Mouse (Mus musculus): ENCODE measurements around the gene Casq1.
"Not testable (repeated sequence)": the region's sequence is repeated elsewhere in the genome, so short reads cannot be mapped to it uniquely, and the experiment has no call there.

The Casq1 gene

GRCm38 (mm10) chr1:172219451-172220406 is at the start of gene Casq1:
Gene Casq1 (minus strand): TSS chr1:172219868.
- DNase-seq (ENCODE audit: low read depth, low spot score): no peak

DNA sequence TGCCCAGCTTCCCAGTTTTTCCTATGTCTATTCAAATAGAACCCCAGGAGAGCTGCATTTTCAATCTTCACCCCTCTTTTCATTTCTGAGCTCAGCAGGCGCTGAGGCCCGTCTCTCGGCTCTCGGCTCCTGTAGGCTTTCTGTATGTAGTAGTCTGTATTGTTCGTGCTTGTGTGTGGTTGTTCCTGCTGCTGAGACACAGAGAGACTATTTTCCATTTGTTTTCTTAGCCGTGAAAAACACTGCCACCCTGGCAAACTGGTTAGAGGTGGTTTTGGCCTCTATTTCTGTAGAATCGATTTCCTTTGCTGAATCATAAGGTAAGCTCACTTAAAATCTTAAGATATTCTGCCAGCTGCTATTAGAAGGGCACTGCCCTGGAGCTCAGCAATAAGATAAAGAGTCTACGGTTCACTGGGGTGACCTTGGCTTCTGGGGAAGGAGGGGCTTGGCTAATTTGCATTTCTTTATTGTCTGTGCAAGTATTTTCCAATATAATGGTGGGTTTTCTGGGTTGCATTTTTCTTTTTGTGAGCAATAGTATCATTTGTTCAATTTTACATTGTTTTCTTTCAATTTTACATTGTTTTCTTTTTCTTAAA is 41.9 kb upstream of the Casq1 start, which contains the start of gene Igsf8:
TSS of gene Igsf8 (plus strand) at position 165 of the 602 bp plus-strand sequence.
- no peak for DNase-seq (ENCODE audit: low read depth, low spot score)

DNA sequence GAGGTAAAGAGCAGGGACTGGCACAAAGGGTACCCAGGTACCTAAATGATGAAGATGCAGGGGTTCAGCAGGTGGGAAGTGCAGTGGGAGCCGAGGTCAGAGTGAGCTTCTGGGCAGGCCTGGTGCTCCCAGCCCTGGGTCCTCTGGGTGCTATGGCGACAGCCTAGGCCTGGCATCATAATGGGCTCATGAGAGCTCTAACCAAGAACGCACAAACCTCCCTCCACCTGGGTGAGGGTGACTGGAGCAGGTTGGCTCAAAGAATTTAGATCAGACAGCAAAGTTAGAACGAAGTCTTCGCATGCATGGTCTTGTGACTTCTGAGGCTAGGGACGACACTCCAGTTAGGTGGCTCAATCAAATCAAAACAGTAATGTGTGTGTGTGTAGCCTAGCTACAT is 38.6 kb upstream of the Casq1 start, which contains the start of gene Atp1a4:
TSS of gene Atp1a4 (minus strand) at position 101 of the 400 bp plus-strand sequence.
- DNase-seq (ENCODE audit: low read depth, low spot score): no peak

DNA sequence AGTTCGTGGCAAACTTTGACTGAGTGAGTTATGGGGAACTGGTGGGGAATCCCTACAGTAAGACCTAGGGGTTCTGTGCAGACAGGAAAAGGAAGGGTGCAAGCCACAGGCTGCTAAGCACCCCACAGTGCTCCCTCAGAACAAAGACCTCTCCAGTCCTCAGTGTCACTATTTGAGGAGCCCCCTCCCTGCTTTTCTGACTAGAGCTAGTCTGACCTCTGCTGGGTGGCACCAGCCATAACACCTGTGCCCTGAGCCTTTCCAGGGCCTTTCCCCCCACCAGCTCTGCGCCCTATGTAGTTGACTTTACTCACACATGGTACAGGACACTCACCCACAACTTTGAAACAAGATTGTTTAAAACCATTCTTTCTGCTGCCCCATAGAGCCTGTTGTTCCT is 28.0 kb upstream of the Casq1 start:
- no peak for DNase-seq (ENCODE audit: low read depth, low spot score)

DNA sequence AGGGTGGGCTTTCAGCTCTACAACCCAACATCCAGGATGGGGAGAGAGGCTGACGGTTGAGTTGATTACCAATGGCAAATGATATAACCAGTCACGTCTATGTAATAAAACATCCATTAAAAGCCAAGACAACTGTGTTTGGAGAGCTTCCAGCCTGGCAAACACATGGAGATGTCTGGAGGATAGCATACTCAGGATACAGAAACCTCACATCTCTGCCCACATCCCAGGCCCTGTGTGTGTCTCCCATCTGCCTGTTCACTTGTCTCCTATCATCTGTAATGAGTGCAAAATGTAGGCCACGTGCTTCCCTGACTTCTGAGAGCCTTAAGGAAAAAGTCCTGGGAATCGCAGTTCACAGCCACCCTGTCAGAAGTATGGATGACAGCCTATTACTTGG is 27.5 kb upstream of the Casq1 start:
- peak; percentile 32 for DNase-seq (ENCODE audit: low read depth, low spot score)

GRCm38 (mm10) chr1:172244645-172245044 is 25.0 kb upstream of the Casq1 start:
- not testable (repeated sequence) for DNase-seq (ENCODE audit: low read depth, low spot score)

GRCm38 (mm10) chr1:172243547-172244205 is 24.0 kb upstream of the Casq1 start:
- DNase-seq (ENCODE audit: low read depth, low spot score): no peak

DNA sequence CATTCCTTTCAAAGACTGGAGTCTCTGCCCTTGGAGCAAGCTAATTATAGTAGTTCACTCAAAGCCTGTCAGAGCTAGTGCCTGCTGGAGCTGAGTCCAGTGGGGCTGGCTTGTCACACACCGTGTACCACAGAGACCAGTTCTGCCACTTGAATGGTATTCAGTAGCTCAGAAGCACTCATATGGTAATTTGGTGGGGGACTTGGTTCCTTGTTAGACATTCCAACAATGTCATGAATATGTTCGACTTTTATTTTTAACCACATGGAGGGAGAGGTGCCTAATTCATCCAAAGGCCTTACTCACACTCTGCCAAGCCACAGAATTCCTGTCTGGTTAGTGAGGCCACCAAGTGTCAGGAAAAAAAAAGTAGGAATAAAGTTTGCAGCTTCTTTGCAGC is 22.7 kb upstream of the Casq1 start:
- no peak for DNase-seq (ENCODE audit: low read depth, low spot score)

DNA sequence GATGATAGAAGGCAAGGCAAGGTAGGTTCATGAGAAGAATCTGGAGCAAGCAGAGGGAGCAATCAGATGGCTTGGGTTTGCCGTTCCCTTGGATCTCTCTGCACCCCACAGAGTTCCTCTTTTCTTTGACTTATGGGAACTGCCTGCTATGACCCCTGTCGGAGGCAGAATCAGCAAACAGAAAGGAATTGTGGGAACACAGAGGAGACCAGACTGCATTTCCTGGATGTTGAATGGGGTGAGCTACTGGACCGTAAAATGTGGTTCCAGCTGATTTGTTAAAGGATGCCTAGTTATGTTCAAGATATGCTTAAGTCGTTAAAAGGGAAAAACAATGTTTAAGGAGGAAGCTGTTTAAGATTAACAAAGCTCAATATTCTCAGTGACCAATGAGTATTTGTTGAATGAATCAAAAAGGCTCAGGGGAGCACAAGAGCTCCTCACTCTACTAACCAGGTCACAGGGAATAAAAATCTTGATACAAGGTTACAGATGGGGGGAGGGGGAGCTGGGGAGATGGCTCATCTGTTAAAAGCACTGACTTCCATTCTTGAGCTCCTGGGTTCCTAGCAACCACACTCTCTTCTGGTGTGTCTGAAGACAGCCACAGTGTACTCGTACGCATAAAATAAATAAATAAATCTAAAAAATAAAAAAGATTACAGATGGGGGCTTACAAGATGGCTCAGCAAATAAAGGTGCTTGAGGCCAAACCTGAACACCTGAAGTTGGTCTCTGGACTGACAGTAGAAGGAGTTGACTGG is 21.5 kb upstream of the Casq1 start:
- DNase-seq (ENCODE audit: low read depth, low spot score): no peak

GRCm38 (mm10) chr1:172229215-172229614 is 9.5 kb upstream of the Casq1 start:
- DNase-seq (ENCODE audit: low read depth, low spot score): no peak

- DNase-seq (ENCODE audit: low read depth, low spot score): no peak
These were observed 8.5 kb upstream of the Casq1 start for GRCm38 (mm10) chr1:172228209-172228608.

GRCm38 (mm10) chr1:172221297-172222063 is 1.8 kb upstream of the Casq1 start:
- DNase-seq (ENCODE audit: low read depth, low spot score): no peak

- no peak for DNase-seq (ENCODE audit: low read depth, low spot score)
These were observed 746 bp upstream of the Casq1 start for GRCm38 (mm10) chr1:172220414-172220813.

- DNase-seq (ENCODE audit: low read depth, low spot score): no peak
These were observed 1.3 kb downstream of the Casq1 start for GRCm38 (mm10) chr1:172218164-172218910.

GRCm38 (mm10) chr1:172217148-172217547 is 2.5 kb downstream of the Casq1 start:
- peak; percentile 88 for DNase-seq (ENCODE audit: low read depth, low spot score)

GRCm38 (mm10) chr1:172214748-172215147 is 4.9 kb downstream of the Casq1 start:
- no peak for DNase-seq (ENCODE audit: low read depth, low spot score)

GRCm38 (mm10) chr1:172213771-172214170 is 5.9 kb downstream of the Casq1 start:
- no peak for DNase-seq (ENCODE audit: low read depth, low spot score)

- DNase-seq (ENCODE audit: low read depth, low spot score): no peak
These were observed 6.9 kb downstream of the Casq1 start for GRCm38 (mm10) chr1:172212776-172213175.

GRCm38 (mm10) chr1:172207111-172207584 is 12.5 kb downstream of the Casq1 start:
- no peak for DNase-seq (ENCODE audit: low read depth, low spot score)

Measured in telencephalon, adult 2 months (tissue).